Comparison of ENCODE assay signal across 16 mouse cellular contexts in the genomic region with DNA sequence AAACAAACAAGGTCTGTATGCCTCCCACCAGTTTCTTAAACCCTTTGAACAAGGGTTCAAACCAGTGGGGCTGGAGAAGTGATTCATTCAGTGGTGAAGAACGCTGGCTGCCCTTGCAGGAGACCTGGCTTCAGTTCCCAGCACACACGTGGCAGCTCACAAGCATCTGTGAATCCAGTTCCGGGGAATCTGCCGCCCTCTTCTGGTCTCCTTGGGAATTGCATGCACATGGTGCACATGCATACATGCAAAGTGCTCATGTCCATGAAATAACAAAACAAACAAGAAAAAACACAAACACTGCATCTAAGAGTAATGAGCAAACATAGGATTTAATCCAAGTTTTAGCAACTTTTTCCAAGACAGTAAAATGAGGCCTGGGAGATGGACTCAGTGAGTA.
DNase-seq lines count a peak whose midpoint lies in the region; ATAC-seq and TF ChIP-seq lines count a peak whose summit lies in the region.
"Had no signal": no experiment of that assay in that cellular context is flagged by ENCODE, and none has a peak within 500 bp of the region (broad histone marks: within the 10 kb centered on the region; RNA-seq: fewer than 3 reads in every experiment).

No protein-coding gene starts in this region.

- H3K4me2 ChIP-seq in lung, postnatal 0 days (replicated peaks; ENCODE audit: low read depth, low read length) = no peak overlapping the region
- H3K4me2 ChIP-seq: embryonic facial prominence, embryonic 13.5 days had no signal

- DNase-seq in heart, adult 2 months = no peak
- DNase-seq in heart, postnatal 36 days = no peak
- no peak for DNase-seq in lung, postnatal 0 days (ENCODE audit: low spot score)
- no peak for DNase-seq in lung, postnatal 10 days
- DNase-seq in induced T-regulatory cell, adult 2 months (ENCODE audit: low read depth) = peak; percentile 45
- no peak for DNase-seq in adipocyte (ENCODE audit: low spot score)
- DNase-seq in heart, adult 8-10 months (ENCODE audit: low spot score) = no peak
- DNase-seq: adrenal gland, adult 8-10 months; cerebellum, adult 18-20 months; gastrocnemius, postnatal 36 days; kidney, adult 9 months; retina, postnatal 1 day had no signal

- TF ChIP-seq EP300 in heart, adult 2 months (IDR thresholded peaks at IDR 0.05; ENCODE audit: insufficient read depth, low read depth, low read length) = no peak
- no peak for TF ChIP-seq EP300 in lung, postnatal 0 days (IDR thresholded peaks at IDR 0.05)
- TF ChIP-seq EP300 in ES-Bruce4 (IDR thresholded peaks at IDR 0.05; ENCODE audit: insufficient read depth, low read depth, low read length) = no peak

- no peaks in the 10 kb centered on the region; the same call in 1 of the 2 replicates for H3K9me3 ChIP-seq in lung, postnatal 0 days (ENCODE audit: low read length)
- H3K9me3 ChIP-seq in ES-Bruce4 (replicated peaks; ENCODE audit: control insufficient read depth, insufficient read depth, low read length, poor library complexity, severe bottlenecking) = no peaks in the 10 kb centered on the region; the same call in 1 of the 2 replicates

- 82% methylated on average over 4 of the region's 4 CpGs for WGBS in heart, adult 2 months
- 91% methylated on average over 4 of the region's 4 CpGs for WGBS in lung, postnatal 0 days

- intact Hi-C loops in heart, adult 2 months (cut with DNase I) = no loop called here
- intact Hi-C loops in heart, postnatal 36 days (cut with DNase I) = no loop called here

- TF ChIP-seq POLR2A in heart, adult 2 months (IDR thresholded peaks at IDR 0.05; ENCODE audit: insufficient read depth, low read depth, low read length) = no peak
- TF ChIP-seq POLR2A in ES-Bruce4 (IDR thresholded peaks at IDR 0.05; ENCODE audit: insufficient read depth, low read length) = no peak

- no peak for ATAC-seq in lung, postnatal 0 days
- ATAC-seq: forebrain, embryonic 14.5 days had no signal

- H3K27ac ChIP-seq in heart, adult 2 months = no peak overlapping the region
- no peak overlapping the region for H3K27ac ChIP-seq in lung, postnatal 0 days (ENCODE audit: low read length)
- H3K27ac ChIP-seq in ES-Bruce4 (ENCODE audit: insufficient read depth, low read length) = no peak overlapping the region

- H3K4me1 ChIP-seq in heart, adult 2 months (ENCODE audit: control insufficient read depth, insufficient read depth, low read length) = no peaks in the 10 kb centered on the region
- no peaks in the 10 kb centered on the region for H3K4me1 ChIP-seq in lung, postnatal 0 days (ENCODE audit: insufficient read depth, low read depth, low read length)
- H3K4me1 ChIP-seq in ES-Bruce4 (ENCODE audit: control insufficient read depth, insufficient read depth, low read length) = peaks cover 2% of the 10 kb centered on the region

- H3K36me3 ChIP-seq in heart, adult 2 months (ENCODE audit: control insufficient read depth, insufficient read depth, low read length) = no peaks in the 10 kb centered on the region
- H3K36me3 ChIP-seq in lung, postnatal 0 days (ENCODE audit: insufficient read depth, low read length) = no peaks in the 10 kb centered on the region
- no peaks in the 10 kb centered on the region for H3K36me3 ChIP-seq in ES-Bruce4 (ENCODE audit: control insufficient read depth, insufficient read depth, low read length, poor library complexity, severe bottlenecking)
- H3K36me3 ChIP-seq: embryonic facial prominence, embryonic 13.5 days had no signal

- no peak overlapping the region for H3K4me3 ChIP-seq in heart, adult 2 months
- H3K4me3 ChIP-seq in lung, postnatal 0 days (ENCODE audit: low read depth, low read length) = no peak overlapping the region
- no peak overlapping the region for H3K4me3 ChIP-seq in ES-Bruce4 (ENCODE audit: low read depth, low read length)
- H3K4me3 ChIP-seq: embryonic facial prominence, embryonic 13.5 days; myocyte had no signal

- peak; percentile 51 for TF ChIP-seq CTCF in heart, adult 2 months (IDR thresholded peaks at IDR 0.05)
- peak; percentile 43 for TF ChIP-seq CTCF in lung, postnatal 0 days (IDR thresholded peaks at IDR 0.05)
- peak; percentile 38 for TF ChIP-seq CTCF in ES-Bruce4 (IDR thresholded peaks at IDR 0.05; ENCODE audit: low read depth, low read length)

- no peaks in the 10 kb centered on the region for H3K79me2 ChIP-seq in heart, adult 2 months (replicated peaks; ENCODE audit: control insufficient read depth, insufficient read depth, low read length)

- H3K9ac ChIP-seq in heart, adult 2 months (ENCODE audit: low read depth, low read length) = no peak overlapping the region
- H3K9ac ChIP-seq in lung, postnatal 0 days (replicated peaks; ENCODE audit: low read depth) = no peak overlapping the region
- no peak overlapping the region for H3K9ac ChIP-seq in ES-Bruce4 (ENCODE audit: low read depth, poor library complexity, severe bottlenecking)
- H3K9ac ChIP-seq: embryonic facial prominence, embryonic 13.5 days had no signal

- H3K27me3 ChIP-seq in heart, adult 2 months (ENCODE audit: control insufficient read depth, insufficient read depth, low read length) = no peaks in the 10 kb centered on the region
- no peaks in the 10 kb centered on the region for H3K27me3 ChIP-seq in lung, postnatal 0 days (replicated peaks; ENCODE audit: insufficient read depth, low read length)
- no peaks in the 10 kb centered on the region for H3K27me3 ChIP-seq in ES-Bruce4 (ENCODE audit: control insufficient read depth, insufficient read depth, low read length, poor library complexity, severe bottlenecking)
- H3K27me3 ChIP-seq: embryonic facial prominence, embryonic 13.5 days had no signal
